Mouse (Mus musculus): Measurements from ENCODE around the gene Gm29094.

The Gm29094 gene

GRCm38 (mm10) chr9:89238976-89239505 is 39.9 kb downstream of the Gm29094 start:
- in situ Hi-C loops (cut with MboI, MseI): loop anchor here (5.0 kb wide), 1 partner anchor 443 kb away; no protein-coding TSS in a partner anchor

- in situ Hi-C loops (cut with MboI, MseI): loop anchor here (5.0 kb wide), 1 partner anchor 258 kb away; no protein-coding TSS in a partner anchor
Observed at GRCm38 (mm10) chr9:89240516-89241019, 41.4 kb downstream of the Gm29094 start.

DNA sequence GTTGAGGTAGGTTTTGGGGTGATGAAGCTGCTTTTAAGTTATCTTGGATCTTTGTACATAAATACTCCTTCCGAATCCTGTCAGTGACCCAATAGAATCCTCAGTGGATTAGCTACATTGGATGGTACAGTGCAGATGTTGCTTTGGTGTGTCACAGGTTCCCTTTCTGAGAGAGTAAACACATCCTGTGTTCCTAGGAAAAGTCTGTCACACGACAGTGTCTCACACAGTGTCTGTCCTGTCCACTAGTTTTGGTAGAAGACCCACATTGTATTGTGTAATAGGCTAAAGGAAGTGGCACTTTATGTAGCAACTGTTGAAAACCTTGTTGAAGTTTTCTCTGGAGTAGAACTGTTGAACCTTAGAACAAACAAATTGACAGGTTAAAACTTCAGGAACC is 54.2 kb downstream of the Gm29094 start:
- in situ Hi-C loops (cut with MboI, MseI): no loop called here

GRCm38 (mm10) chr9:89256556-89257335 is 57.6 kb downstream of the Gm29094 start:
- in situ Hi-C loops (cut with MboI, MseI): no loop called here

DNA sequence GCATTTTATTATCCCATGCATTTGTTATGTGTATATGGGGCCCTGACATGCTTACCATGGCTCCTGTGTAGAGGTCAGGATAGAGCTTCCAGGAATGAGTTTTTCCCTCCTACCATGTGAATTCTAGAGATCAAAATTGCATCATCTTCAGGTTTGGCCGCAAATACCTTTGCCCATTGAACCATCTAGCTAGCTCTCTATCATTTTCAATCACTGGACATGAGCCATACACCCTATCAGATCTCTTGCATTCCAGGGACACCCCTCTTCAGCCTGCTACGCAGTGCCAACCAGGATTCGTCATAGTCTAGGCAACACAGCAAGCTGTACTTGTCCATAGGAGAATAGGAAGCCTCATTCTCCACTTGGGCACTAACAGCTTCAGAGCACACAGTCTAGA is 64.8 kb downstream of the Gm29094 start:
- in situ Hi-C loops (cut with MboI, MseI): no loop called here

GRCm38 (mm10) chr9:89264571-89264970 is 65.4 kb downstream of the Gm29094 start:
- in situ Hi-C loops (cut with MboI, MseI): no loop called here
